Mouse (Mus musculus) adrenal gland, postnatal 10 days (tissue): ENCODE results near the gene Rhbdf2. TPM values are rescaled to one million over a fixed set of nuclear protein-coding genes. Genes with fewer than 3 reads are reported as not detected.

Experiments
- DNase-seq: peaks from one replicate; pipeline ENCODE4 v3.0.0; 2021; ENCODE audit warnings: mixed read lengths
- total RNA-seq, 2 experiments: library from RNA; stranded (reverse); gene quantifications; 2 replicates each; pipeline ENCODE4 v1.2.3; 2021

Gene Rhbdf2
- total RNA-seq, 2 experiments from 2014 or later = 11.1 to 14.4 TPM

GRCm38 (mm10) chr11:116659027-116659621 lies 32.3 kb upstream of the Rhbdf2 start:
- DNase-seq = no peak

- no peak for DNase-seq
These were observed 31.4 kb upstream of the Rhbdf2 start for GRCm38 (mm10) chr11:116658238-116658637.

GRCm38 (mm10) chr11:116657311-116658223 lies 30.7 kb upstream of the Rhbdf2 start:
- peak; percentile 95 for DNase-seq

- peak; percentile 66 for DNase-seq
These were observed 29.8 kb upstream of the Rhbdf2 start for GRCm38 (mm10) chr11:116656348-116657191.

GRCm38 (mm10) chr11:116654255-116654821 lies 27.5 kb upstream of the Rhbdf2 start, which contains the start of gene Cygb:
Cygb (minus strand) TSS chr11:116654313.
- peak; percentile 54 for DNase-seq

GRCm38 (mm10) chr11:116653709-116654221 lies 26.9 kb upstream of the Rhbdf2 start:
- peak; percentile 66 for DNase-seq

GRCm38 (mm10) chr11:116653234-116653633 lies 26.4 kb upstream of the Rhbdf2 start, which contains the start of gene Prcd:
Prcd (plus strand) TSS chr11:116653534.
- no peak for DNase-seq

GRCm38 (mm10) chr11:116652330-116653098 lies 25.7 kb upstream of the Rhbdf2 start:
- DNase-seq = peak; percentile 6

GRCm38 (mm10) chr11:116651339-116651738 lies 24.5 kb upstream of the Rhbdf2 start:
- DNase-seq = no peak

- DNase-seq = peak; percentile 7
These were observed 24.0 kb upstream of the Rhbdf2 start for GRCm38 (mm10) chr11:116650811-116651210.

GRCm38 (mm10) chr11:116649711-116650337 lies 23.0 kb upstream of the Rhbdf2 start:
- no peak for DNase-seq

- peak; percentile 10 for DNase-seq
These were observed 22.2 kb upstream of the Rhbdf2 start for GRCm38 (mm10) chr11:116648976-116649375.

- DNase-seq = peak; percentile 33
These were observed 21.5 kb upstream of the Rhbdf2 start for GRCm38 (mm10) chr11:116648213-116648921.

GRCm38 (mm10) chr11:116647340-116647991 lies 20.6 kb upstream of the Rhbdf2 start:
- DNase-seq = peak; percentile 45

GRCm38 (mm10) chr11:116646771-116647170 lies 20.0 kb upstream of the Rhbdf2 start:
- peak; percentile 1 for DNase-seq

- DNase-seq = peak; percentile 20
These were observed 19.3 kb upstream of the Rhbdf2 start for GRCm38 (mm10) chr11:116646136-116646535.

GRCm38 (mm10) chr11:116645446-116646110 lies 18.8 kb upstream of the Rhbdf2 start:
- peak; percentile 7 for DNase-seq
